Mouse (Mus musculus): ENCODE results near the gene Plscr3.
A peak's percentile ranks its signal among the peaks of the same experiment; 100 is the strongest.

The Plscr3 gene

DNA sequence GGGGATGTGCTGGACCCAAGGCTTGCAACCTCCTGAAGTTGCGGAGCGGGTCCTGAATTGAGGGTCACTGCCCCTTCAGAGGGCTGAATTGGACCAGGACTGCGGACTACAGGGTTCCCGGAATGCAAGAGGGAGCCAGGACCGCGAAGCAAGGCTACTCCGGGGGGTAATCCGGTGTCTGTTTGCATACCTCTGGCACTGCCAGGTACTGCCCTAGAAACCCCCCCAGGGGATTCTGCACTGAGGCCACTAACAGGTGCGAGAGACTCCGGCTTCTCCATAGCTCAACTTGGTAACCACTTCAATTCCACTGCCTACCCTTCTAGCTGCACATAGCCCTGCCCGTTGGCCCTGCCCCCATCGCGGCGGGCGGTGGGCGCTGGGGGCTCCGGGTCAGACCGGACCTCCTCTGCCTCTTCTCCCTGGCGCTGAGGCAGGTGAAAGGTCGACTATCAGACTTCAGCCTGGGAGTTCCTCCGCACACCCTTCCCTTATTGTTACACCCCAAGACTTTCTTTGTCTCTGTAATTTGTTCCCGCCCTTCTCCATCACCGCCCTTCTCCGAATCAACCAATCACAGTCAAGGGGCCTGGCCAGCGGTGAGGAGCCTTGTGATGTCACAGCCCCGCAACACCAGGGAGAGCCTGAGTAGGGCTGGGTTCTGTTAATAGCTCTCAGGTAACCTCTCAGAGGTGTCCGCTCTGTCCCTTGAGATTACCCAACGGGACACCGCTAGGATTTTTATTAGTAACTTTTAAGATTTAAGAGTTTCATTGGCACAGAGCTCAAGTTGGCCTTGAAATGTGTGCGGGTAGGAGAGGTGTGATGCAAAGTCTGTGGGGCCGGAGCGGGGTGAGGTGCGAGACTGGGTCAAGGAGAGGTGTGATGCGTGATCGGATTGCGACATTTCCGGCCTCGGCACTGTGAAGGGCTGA is 54.6 kb downstream of the Plscr3 start, which contains the start of the genes 2810408A11Rik and Neurl4:
TSS of gene 2810408A11Rik (minus strand) at position 517 of the 935 bp plus-strand sequence.
TSS of gene Neurl4 (plus strand) at position 602 of the 935 bp plus-strand sequence.
- peak; percentile 100 for DNase-seq

DNA sequence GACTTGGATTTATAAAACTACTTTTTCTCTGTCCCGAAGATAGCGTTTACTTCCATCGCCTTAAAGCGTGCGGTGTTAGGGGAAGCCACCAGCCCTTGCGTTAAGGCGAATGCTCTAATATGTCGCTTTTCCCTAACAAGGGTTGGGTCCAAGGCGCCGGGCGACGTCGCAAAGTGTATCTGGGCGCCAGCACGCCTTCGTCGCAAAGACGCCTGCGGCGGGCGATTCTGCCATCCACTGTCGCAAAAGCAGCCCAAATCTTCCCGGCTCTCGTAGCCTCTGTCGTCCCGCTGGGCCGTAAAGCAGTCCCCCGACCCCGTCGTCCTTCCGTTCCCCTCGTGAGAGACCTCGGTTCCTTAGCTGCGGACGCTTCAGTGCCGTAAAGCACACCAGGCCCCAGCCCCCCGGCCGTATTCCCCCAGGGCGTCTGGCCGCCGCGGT is 55.2 kb downstream of the Plscr3 start:
- DNase-seq = peak; percentile 100
